Mouse (Mus musculus) ES-Bruce4 (cell line): ENCODE results near the gene Caly.
A peak's percentile ranks its signal among the peaks of the same experiment; 100 is the strongest.

ENCODE experiments used
- CTCF ChIP-seq: IDR thresholded peaks from one replicate; pipeline ENCODE4 v1.8.1; 2011; ENCODE audit warnings: low read depth, low read length
- EP300 ChIP-seq: IDR thresholded peaks from 2 replicates; pipeline ENCODE4 v1.6.1; 2011; ENCODE audit warnings: low read depth, low read length; ENCODE audit not compliant: insufficient read depth
- POLR2A ChIP-seq: IDR thresholded peaks from one replicate; pipeline ENCODE4 v1.8.1; 2011; ENCODE audit warnings: low read length; ENCODE audit not compliant: insufficient read depth

DNA sequence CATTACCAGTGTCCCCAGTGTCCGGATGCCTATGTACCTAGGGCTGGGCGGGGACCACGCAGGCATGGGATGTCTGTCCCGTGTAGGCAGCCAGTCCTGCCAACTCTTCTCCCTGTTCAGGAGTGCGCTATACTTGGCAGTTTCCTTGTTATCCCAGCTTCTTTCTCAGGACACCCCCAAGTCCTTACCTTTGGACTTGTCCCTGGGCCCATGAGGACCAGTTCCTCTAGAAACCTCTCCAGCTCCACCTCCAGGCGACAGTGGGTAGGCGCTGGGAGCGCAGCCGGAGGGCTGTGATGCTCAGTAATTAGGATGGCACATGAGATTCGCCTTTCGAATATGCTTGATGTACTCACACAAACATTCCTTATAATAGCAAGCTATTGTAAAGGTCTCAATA, 20.0 kb downstream of the Caly start:
- no peak for TF ChIP-seq POLR2A
- TF ChIP-seq CTCF, result peak; percentile 52
- no peak for TF ChIP-seq EP300
